Mouse (Mus musculus): ENCODE measurements around the gene Ormdl2. TPM values are rescaled to one million over a fixed set of nuclear protein-coding genes. Genes with fewer than 3 reads are reported as not detected.

Gene Ormdl2
- total and polyA plus RNA-seq, 2 experiments from 2014 or later, result 11.1 to 15.6 TPM

DNA sequence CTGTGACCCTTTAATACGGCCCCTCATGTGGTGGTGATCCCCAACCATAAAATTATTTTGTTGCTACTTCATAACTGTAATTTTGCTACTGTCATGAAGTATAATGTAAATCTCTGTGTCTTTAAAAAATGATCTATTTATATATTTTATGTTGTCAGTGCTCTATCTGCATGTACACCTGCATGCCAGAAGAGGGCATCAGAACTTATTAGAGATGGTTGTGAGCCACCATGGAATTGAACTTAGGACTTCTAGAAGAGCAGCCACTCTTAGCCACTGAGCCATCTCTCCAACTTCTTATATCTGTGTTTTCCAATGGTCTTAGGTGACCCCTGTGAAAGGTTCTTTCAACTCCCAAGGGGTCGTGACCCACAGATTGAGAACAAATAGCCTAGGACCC lies 48.5 kb downstream of the Ormdl2 start:
- no peak overlapping the region for H3K4me2 ChIP-seq (ENCODE audit: low read depth, low read length, poor library complexity, severe bottlenecking)
- H3K4me1 ChIP-seq (ENCODE audit: insufficient read depth, low read length), result no peaks in the 10 kb centered on the region
- no peaks in the 10 kb centered on the region for H3K36me3 ChIP-seq (ENCODE audit: insufficient read depth, low read length)
- no peak overlapping the region for H3K27ac ChIP-seq (ENCODE audit: low read depth, low read length)
- ATAC-seq (ENCODE audit: low FRiP score) (no peak), DNase-seq (ENCODE audit: low spot score) (no peak)
- no peak overlapping the region for H3K9ac ChIP-seq (replicated peaks; ENCODE audit: low read length, poor library complexity, severe bottlenecking)
- H3K9me3 ChIP-seq (ENCODE audit: low read length), result no peaks in the 10 kb centered on the region
- 82% methylated on average over 2 of the region's 2 CpGs for WGBS
- TF ChIP-seq CTCF (IDR thresholded peaks at IDR 0.05), result peak; percentile 47
- H3K27me3 ChIP-seq (ENCODE audit: insufficient read depth, low read length), result no peaks in the 10 kb centered on the region
- no peak overlapping the region for H3K4me3 ChIP-seq (ENCODE audit: low read depth, low read length)

Other genes with a start within 250 kb of the Ormdl2 start
- gene Erbb3, start 232.0 kb downstream of the Ormdl2 start, total RNA-seq (2014; rRNA removed), result 1.1 and 1.2 TPM in 2 replicates
- gene Erbb3, start 232.0 kb downstream of the Ormdl2 start, polyA plus RNA-seq (2015; fragmentation: Nextera tagmentation; extraction: Ambion mirVana), result 0.21 and 0.33 TPM in 2 replicates
- gene Rps26, start 194.9 kb downstream of the Ormdl2 start, total RNA-seq (2014; rRNA removed), result 1,580 and 1,646 TPM in 2 replicates
- 382 and 398 TPM in 2 replicates for gene Rps26, start 194.9 kb downstream of the Ormdl2 start, polyA plus RNA-seq (2015; fragmentation: Nextera tagmentation; extraction: Ambion mirVana)
- 21.9 and 26.2 TPM in 2 replicates for gene Ikzf4, start 175.7 kb downstream of the Ormdl2 start, total RNA-seq (2014; rRNA removed)
- gene Ikzf4, start 175.7 kb downstream of the Ormdl2 start, polyA plus RNA-seq (2015; fragmentation: Nextera tagmentation; extraction: Ambion mirVana), result 16.8 and 17.9 TPM in 2 replicates
- 11.5 and 15.7 TPM in 2 replicates for gene Suox, start 147.6 kb downstream of the Ormdl2 start, total RNA-seq (2014; rRNA removed)
- 8.9 and 11.8 TPM in 2 replicates for gene Suox, start 147.6 kb downstream of the Ormdl2 start, polyA plus RNA-seq (2015; fragmentation: Nextera tagmentation; extraction: Ambion mirVana)
- gene Rab5b, start 125.4 kb downstream of the Ormdl2 start, total RNA-seq (2014; rRNA removed), result 129 and 131 TPM in 2 replicates
- gene Rab5b, start 125.4 kb downstream of the Ormdl2 start, polyA plus RNA-seq (2015; fragmentation: Nextera tagmentation; extraction: Ambion mirVana), result 112 and 115 TPM in 2 replicates
- 0.76 and 3.4 TPM in 2 replicates for gene Pmel, start 117.5 kb downstream of the Ormdl2 start, total RNA-seq (2014; rRNA removed)
- 1.0 and 1.1 TPM in 2 replicates for gene Pmel, start 117.5 kb downstream of the Ormdl2 start, polyA plus RNA-seq (2015; fragmentation: Nextera tagmentation; extraction: Ambion mirVana)
- 7.8 and 11.1 TPM in 2 replicates for gene Cdk2, start 116.6 kb downstream of the Ormdl2 start, total RNA-seq (2014; rRNA removed)
- 8.7 and 10.7 TPM in 2 replicates for gene Cdk2, start 116.6 kb downstream of the Ormdl2 start, polyA plus RNA-seq (2015; fragmentation: Nextera tagmentation; extraction: Ambion mirVana)
- 4.5 and 7.5 TPM in 2 replicates for gene Dgka, start 76.8 kb downstream of the Ormdl2 start, total RNA-seq (2014; rRNA removed)
- gene Dgka, start 76.8 kb downstream of the Ormdl2 start, polyA plus RNA-seq (2015; fragmentation: Nextera tagmentation; extraction: Ambion mirVana), result 4.9 and 5.1 TPM in 2 replicates
- 54.9 and 60.1 TPM in 2 replicates for gene Pym1, start 73.8 kb downstream of the Ormdl2 start, total RNA-seq (2014; rRNA removed)
- gene Pym1, start 73.8 kb downstream of the Ormdl2 start, polyA plus RNA-seq (2015; fragmentation: Nextera tagmentation; extraction: Ambion mirVana), result 48.0 and 52.2 TPM in 2 replicates
- 1.3 and 1.8 TPM in 2 replicates for gene Mmp19, start 30.7 kb downstream of the Ormdl2 start, total RNA-seq (2014; rRNA removed)
- 0.29 and 0.54 TPM in 2 replicates for gene Mmp19, start 30.7 kb downstream of the Ormdl2 start, polyA plus RNA-seq (2015; fragmentation: Nextera tagmentation; extraction: Ambion mirVana)
- gene Dnajc14, start 17.6 kb downstream of the Ormdl2 start, total RNA-seq (2014; rRNA removed), result 31.4 and 39.4 TPM in 2 replicates
- gene Dnajc14, start 17.6 kb downstream of the Ormdl2 start, polyA plus RNA-seq (2015; fragmentation: Nextera tagmentation; extraction: Ambion mirVana), result 34.6 and 37.7 TPM in 2 replicates
- 18.6 and 21.8 TPM in 2 replicates for gene Tmem198b, start 17.3 kb downstream of the Ormdl2 start, total RNA-seq (2014; rRNA removed)
- gene Tmem198b, start 17.3 kb downstream of the Ormdl2 start, polyA plus RNA-seq (2015; fragmentation: Nextera tagmentation; extraction: Ambion mirVana), result 17.1 and 18.9 TPM in 2 replicates
- gene Sarnp, start 4.3 kb downstream of the Ormdl2 start, total RNA-seq (2014; rRNA removed), result 30.7 and 36.8 TPM in 2 replicates
- gene Sarnp, start 4.3 kb downstream of the Ormdl2 start, polyA plus RNA-seq (2015; fragmentation: Nextera tagmentation; extraction: Ambion mirVana), result 120 and 126 TPM in 2 replicates
- 16.9 and 22.4 TPM in 2 replicates for gene Gdf11, start 70.1 kb upstream of the Ormdl2 start, total RNA-seq (2014; rRNA removed)
- gene Gdf11, start 70.1 kb upstream of the Ormdl2 start, polyA plus RNA-seq (2015; fragmentation: Nextera tagmentation; extraction: Ambion mirVana), result 6.5 and 7.5 TPM in 2 replicates
- gene Cd63, start 79.3 kb upstream of the Ormdl2 start, total RNA-seq (2014; rRNA removed), result 16.6 and 28.6 TPM in 2 replicates
- 231 and 238 TPM in 2 replicates for gene Cd63, start 79.3 kb upstream of the Ormdl2 start, polyA plus RNA-seq (2015; fragmentation: Nextera tagmentation; extraction: Ambion mirVana)
- 8.8 and 10.5 TPM in 2 replicates for gene Rdh5, start 101.2 kb upstream of the Ormdl2 start, total RNA-seq (2014; rRNA removed)
- gene Rdh5, start 101.2 kb upstream of the Ormdl2 start, polyA plus RNA-seq (2015; fragmentation: Nextera tagmentation; extraction: Ambion mirVana), result 8.8 and 10.8 TPM in 2 replicates
- 87.8 and 100 TPM in 2 replicates for gene Bloc1s1, start 102.4 kb upstream of the Ormdl2 start, total RNA-seq (2014; rRNA removed)
- gene Bloc1s1, start 102.4 kb upstream of the Ormdl2 start, polyA plus RNA-seq (2015; fragmentation: Nextera tagmentation; extraction: Ambion mirVana), result 240 and 265 TPM in 2 replicates
- gene Itga7, start 112.2 kb upstream of the Ormdl2 start, total RNA-seq (2014; rRNA removed), result 18.9 and 23.3 TPM in 2 replicates
- gene Itga7, start 112.2 kb upstream of the Ormdl2 start, polyA plus RNA-seq (2015; fragmentation: Nextera tagmentation; extraction: Ambion mirVana), result 13.6 and 14.0 TPM in 2 replicates
- gene Mettl7b, start 139.3 kb upstream of the Ormdl2 start, total RNA-seq (2014; rRNA removed), result not detected in 2 replicates
- gene Mettl7b, start 139.3 kb upstream of the Ormdl2 start, polyA plus RNA-seq (2015; fragmentation: Nextera tagmentation; extraction: Ambion mirVana), result not detected in 2 replicates
- gene Olfr9, start 167.8 kb upstream of the Ormdl2 start, total RNA-seq (2014; rRNA removed), result not detected in 2 replicates
- gene Olfr9, start 167.8 kb upstream of the Ormdl2 start, polyA plus RNA-seq (2015; fragmentation: Nextera tagmentation; extraction: Ambion mirVana), result not detected in 2 replicates
- gene Olfr763, start 189.1 kb upstream of the Ormdl2 start, total RNA-seq (2014; rRNA removed), result not detected in 2 replicates
- not detected in 2 replicates for gene Olfr763, start 189.1 kb upstream of the Ormdl2 start, polyA plus RNA-seq (2015; fragmentation: Nextera tagmentation; extraction: Ambion mirVana)
- gene Olfr764-ps1, start 218.3 kb upstream of the Ormdl2 start, total RNA-seq (2014; rRNA removed), result not detected in 2 replicates
- not detected in 2 replicates for gene Olfr764-ps1, start 218.3 kb upstream of the Ormdl2 start, polyA plus RNA-seq (2015; fragmentation: Nextera tagmentation; extraction: Ambion mirVana)
- gene Olfr765, start 228.4 kb upstream of the Ormdl2 start, total RNA-seq (2014; rRNA removed), result not detected in 2 replicates
- not detected in 2 replicates for gene Olfr765, start 228.4 kb upstream of the Ormdl2 start, polyA plus RNA-seq (2015; fragmentation: Nextera tagmentation; extraction: Ambion mirVana)
- gene Olfr766-ps1, start 247.3 kb upstream of the Ormdl2 start, total RNA-seq (2014; rRNA removed), result not detected in 2 replicates
- gene Olfr766-ps1, start 247.3 kb upstream of the Ormdl2 start, polyA plus RNA-seq (2015; fragmentation: Nextera tagmentation; extraction: Ambion mirVana), result not detected in 2 replicates

All from midbrain, postnatal 0 days (tissue).